Mouse (Mus musculus): ENCODE measurements around the gene Ankrd50. TPM values are rescaled to one million over a fixed set of nuclear protein-coding genes. Genes with fewer than 3 reads are reported as not detected.

Gene Ankrd50
- polyA plus RNA-seq (2011; ENCODE audit: insufficient read depth, insufficient read length, low read depth, missing spikeins), result 47.3 and 56.7 TPM in 2 replicates

GRCm38 (mm10) chr3:38484191-38485106 is at the start of gene Ankrd50:
TSS of gene Ankrd50 (minus strand) at chr3:38484844.
- H3K27ac ChIP-seq (ENCODE audit: insufficient read depth, low read length), result peak within 1 kb of the TSS; percentile 24; the same call in 1 of the 2 replicates
- no peaks in the 10 kb centered on the region for H3K4me1 ChIP-seq (ENCODE audit: control insufficient read depth, insufficient read depth, low read length)
- H3K4me3 ChIP-seq (ENCODE audit: low read depth, low read length), result peak within 1 kb of the TSS; percentile 87
- no peaks in the 10 kb centered on the region for H3K27me3 ChIP-seq (ENCODE audit: control insufficient read depth, insufficient read depth, low read length, poor library complexity, severe bottlenecking)
- no peaks in the 10 kb centered on the region for H3K36me3 ChIP-seq (ENCODE audit: control insufficient read depth, insufficient read depth, low read length, poor library complexity, severe bottlenecking)
- H3K9me3 ChIP-seq (replicated peaks; ENCODE audit: control insufficient read depth, insufficient read depth, low read length, poor library complexity, severe bottlenecking), result no peaks in the 10 kb centered on the region
- TF ChIP-seq EP300 (IDR thresholded peaks at IDR 0.05; ENCODE audit: insufficient read depth, low read depth, low read length), result 0 out of 2 replicates have a peak, but pooled peaks have one; percentile 25
- TF ChIP-seq CTCF (IDR thresholded peaks at IDR 0.05; ENCODE audit: low read depth, low read length), result no peak
- peak within 1 kb of the TSS; percentile 91 for H3K9ac ChIP-seq (ENCODE audit: low read depth, poor library complexity, severe bottlenecking)

- Histone ChIP-seq H3K27ac (ENCODE audit: insufficient read depth, low read length) (no peak overlapping the region), H3K9me3 (replicated peaks; ENCODE audit: control insufficient read depth, insufficient read depth, low read length, poor library complexity, severe bottlenecking) (no peaks in the 10 kb centered on the region), H3K9ac (ENCODE audit: low read depth, poor library complexity, severe bottlenecking) (no peak overlapping the region), H3K27me3 (ENCODE audit: control insufficient read depth, insufficient read depth, low read length, poor library complexity, severe bottlenecking) (no peaks in the 10 kb centered on the region), H3K36me3 (ENCODE audit: control insufficient read depth, insufficient read depth, low read length, poor library complexity, severe bottlenecking) (no peaks in the 10 kb centered on the region), H3K4me1 (ENCODE audit: control insufficient read depth, insufficient read depth, low read length) (no peaks in the 10 kb centered on the region), H3K4me3 (ENCODE audit: low read depth, low read length) (no peak overlapping the region)
- TF ChIP-seq CTCF (IDR thresholded peaks at IDR 0.05; ENCODE audit: low read depth, low read length) (no peak), POLR2A (IDR thresholded peaks at IDR 0.05; ENCODE audit: insufficient read depth, low read length) (no peak), EP300 (IDR thresholded peaks at IDR 0.05; ENCODE audit: insufficient read depth, low read depth, low read length) (no peak)
Observed at GRCm38 (mm10) chr3:38534245-38534644, 49.6 kb upstream of the Ankrd50 start.

- no peaks in the 10 kb centered on the region for H3K9me3 ChIP-seq (replicated peaks; ENCODE audit: control insufficient read depth, insufficient read depth, low read length, poor library complexity, severe bottlenecking)
- H3K4me1 ChIP-seq (ENCODE audit: control insufficient read depth, insufficient read depth, low read length), result no peaks in the 10 kb centered on the region
- no peaks in the 10 kb centered on the region for H3K27me3 ChIP-seq (ENCODE audit: control insufficient read depth, insufficient read depth, low read length, poor library complexity, severe bottlenecking)
- no peak for TF ChIP-seq POLR2A (IDR thresholded peaks at IDR 0.05; ENCODE audit: insufficient read depth, low read length)
- TF ChIP-seq EP300 (IDR thresholded peaks at IDR 0.05; ENCODE audit: insufficient read depth, low read depth, low read length), result no peak
- no peak for TF ChIP-seq CTCF (IDR thresholded peaks at IDR 0.05; ENCODE audit: low read depth, low read length)
- no peak overlapping the region for H3K27ac ChIP-seq (ENCODE audit: insufficient read depth, low read length)
- no peak overlapping the region for H3K9ac ChIP-seq (ENCODE audit: low read depth, poor library complexity, severe bottlenecking)
- H3K4me3 ChIP-seq (ENCODE audit: low read depth, low read length), result no peak overlapping the region
- no peaks in the 10 kb centered on the region for H3K36me3 ChIP-seq (ENCODE audit: control insufficient read depth, insufficient read depth, low read length, poor library complexity, severe bottlenecking)
Observed at GRCm38 (mm10) chr3:38520426-38520825, 35.8 kb upstream of the Ankrd50 start.

GRCm38 (mm10) chr3:38519971-38520370 is 35.3 kb upstream of the Ankrd50 start:
- TF ChIP-seq CTCF (IDR thresholded peaks at IDR 0.05; ENCODE audit: low read depth, low read length) (no peak), POLR2A (IDR thresholded peaks at IDR 0.05; ENCODE audit: insufficient read depth, low read length) (no peak), EP300 (IDR thresholded peaks at IDR 0.05; ENCODE audit: insufficient read depth, low read depth, low read length) (no peak)
- Histone ChIP-seq H3K4me3 (ENCODE audit: low read depth, low read length) (no peak overlapping the region), H3K9ac (ENCODE audit: low read depth, poor library complexity, severe bottlenecking) (no peak overlapping the region), H3K27ac (ENCODE audit: insufficient read depth, low read length) (no peak overlapping the region), H3K4me1 (ENCODE audit: control insufficient read depth, insufficient read depth, low read length) (no peaks in the 10 kb centered on the region), H3K27me3 (ENCODE audit: control insufficient read depth, insufficient read depth, low read length, poor library complexity, severe bottlenecking) (no peaks in the 10 kb centered on the region), H3K36me3 (ENCODE audit: control insufficient read depth, insufficient read depth, low read length, poor library complexity, severe bottlenecking) (no peaks in the 10 kb centered on the region), H3K9me3 (replicated peaks; ENCODE audit: control insufficient read depth, insufficient read depth, low read length, poor library complexity, severe bottlenecking) (no peaks in the 10 kb centered on the region)

GRCm38 (mm10) chr3:38503606-38504005 is 19.0 kb upstream of the Ankrd50 start:
- Histone ChIP-seq H3K27me3 (ENCODE audit: control insufficient read depth, insufficient read depth, low read length, poor library complexity, severe bottlenecking) (no peaks in the 10 kb centered on the region; the same call in 1 of the 2 replicates), H3K9me3 (replicated peaks; ENCODE audit: control insufficient read depth, insufficient read depth, low read length, poor library complexity, severe bottlenecking) (no peaks in the 10 kb centered on the region), H3K4me3 (ENCODE audit: low read depth, low read length) (no peak overlapping the region), H3K9ac (ENCODE audit: low read depth, poor library complexity, severe bottlenecking) (no peak overlapping the region), H3K4me1 (ENCODE audit: control insufficient read depth, insufficient read depth, low read length) (no peaks in the 10 kb centered on the region), H3K36me3 (ENCODE audit: control insufficient read depth, insufficient read depth, low read length, poor library complexity, severe bottlenecking) (no peaks in the 10 kb centered on the region), H3K27ac (ENCODE audit: insufficient read depth, low read length) (no peak overlapping the region)
- TF ChIP-seq POLR2A (IDR thresholded peaks at IDR 0.05; ENCODE audit: insufficient read depth, low read length) (no peak), EP300 (IDR thresholded peaks at IDR 0.05; ENCODE audit: insufficient read depth, low read depth, low read length) (no peak), CTCF (IDR thresholded peaks at IDR 0.05; ENCODE audit: low read depth, low read length) (no peak)

- Histone ChIP-seq H3K4me1 (ENCODE audit: control insufficient read depth, insufficient read depth, low read length) (no peaks in the 10 kb centered on the region), H3K27me3 (ENCODE audit: control insufficient read depth, insufficient read depth, low read length, poor library complexity, severe bottlenecking) (no peaks in the 10 kb centered on the region; the same call in 1 of the 2 replicates)
- no peak for TF ChIP-seq CTCF (IDR thresholded peaks at IDR 0.05; ENCODE audit: low read depth, low read length)
- TF ChIP-seq EP300 (IDR thresholded peaks at IDR 0.05; ENCODE audit: insufficient read depth, low read depth, low read length), result no peak
- no peak for TF ChIP-seq POLR2A (IDR thresholded peaks at IDR 0.05; ENCODE audit: insufficient read depth, low read length)
Observed at GRCm38 (mm10) chr3:38502156-38502555, 17.5 kb upstream of the Ankrd50 start.

More at GRCm38 (mm10) chr3:38502156-38502555, 17.5 kb upstream of the Ankrd50 start:
- H3K36me3 ChIP-seq (ENCODE audit: control insufficient read depth, insufficient read depth, low read length, poor library complexity, severe bottlenecking), result no peaks in the 10 kb centered on the region
- H3K4me3 ChIP-seq (ENCODE audit: low read depth, low read length), result no peak overlapping the region
- H3K9me3 ChIP-seq (replicated peaks; ENCODE audit: control insufficient read depth, insufficient read depth, low read length, poor library complexity, severe bottlenecking), result no peaks in the 10 kb centered on the region
- no peak overlapping the region for H3K27ac ChIP-seq (ENCODE audit: insufficient read depth, low read length)
- no peak overlapping the region for H3K9ac ChIP-seq (ENCODE audit: low read depth, poor library complexity, severe bottlenecking)

All from ES-Bruce4 (cell line).